Mouse (Mus musculus) retina, postnatal 7 days (tissue): Measurements from ENCODE around the gene Sema4g.

Experiments
- DNase-seq: peaks from one replicate; pipeline ENCODE4 v3.0.0-alpha.2; 2012; ENCODE audit warnings: low read depth, low spot score

Sema4g gene

DNA sequence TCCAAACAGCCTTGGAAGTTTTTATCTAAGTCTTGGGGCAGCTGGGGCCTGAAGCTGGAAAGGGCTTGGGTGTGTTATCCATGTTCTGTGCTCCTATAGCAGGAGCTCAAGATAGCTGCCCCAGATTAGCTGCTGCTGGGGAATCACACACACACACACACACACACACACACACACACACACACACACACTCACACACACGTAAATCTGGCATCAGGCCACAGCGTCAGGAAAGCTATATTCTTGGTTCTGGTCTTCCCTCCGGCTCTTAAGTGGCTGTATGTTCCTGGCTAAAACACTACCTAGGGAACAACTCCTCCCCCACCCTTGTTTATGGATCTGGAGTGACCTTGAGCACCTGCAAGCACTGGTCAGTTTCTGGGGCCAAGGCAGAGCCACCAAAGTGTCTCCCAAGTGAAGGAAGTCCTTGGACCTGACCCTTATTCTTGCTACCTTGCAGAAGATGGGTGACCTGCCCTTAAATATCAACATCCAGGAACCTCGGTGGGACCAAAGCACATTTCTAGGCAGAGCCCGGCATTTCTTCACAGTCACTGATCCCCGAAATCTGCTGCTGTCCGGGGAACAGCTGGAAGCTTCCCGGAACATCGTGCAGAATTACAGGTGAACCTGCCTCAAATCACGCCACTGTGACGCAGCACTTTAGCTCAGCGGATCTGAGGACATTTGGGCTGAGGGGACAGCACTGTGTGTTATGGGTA is 59.9 kb downstream of the Sema4g start:
- no peak for DNase-seq

DNA sequence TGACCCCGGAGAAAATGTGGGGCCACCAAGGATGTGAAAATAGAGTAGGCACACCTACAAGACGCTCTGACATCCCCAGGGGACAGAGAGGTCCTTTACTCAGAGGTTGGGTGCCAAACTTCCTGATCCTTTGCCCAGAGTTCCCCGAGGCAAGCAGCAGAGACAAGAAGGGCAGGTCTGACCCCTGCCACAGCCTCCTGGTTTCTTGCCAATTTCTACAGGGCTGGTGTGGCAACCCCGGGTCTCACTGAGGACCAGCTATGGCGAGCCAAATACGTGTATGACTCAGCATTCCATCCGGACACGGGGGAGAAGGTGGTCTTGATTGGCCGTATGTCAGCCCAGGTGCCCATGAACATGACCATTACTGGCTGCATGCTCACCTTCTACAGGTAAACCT is 60.6 kb downstream of the Sema4g start:
- no peak for DNase-seq
